Mouse (Mus musculus): Measurements from ENCODE around the gene Olfr458. TPM values are rescaled to one million over a fixed set of nuclear protein-coding genes. Genes with fewer than 3 reads are reported as not detected.

Olfr458 gene
- not detected in 2 replicates for polyA plus RNA-seq (2015; fragmentation: Nextera tagmentation; extraction: Ambion mirVana)

GRCm38 (mm10) chr6:42465096-42465495 is at the start of gene Olfr458:
Gene Olfr458 (minus strand): TSS chr6:42465196.
- H3K27ac ChIP-seq (replicated peaks) = no peak within 1 kb of the TSS
- H3K4me1 ChIP-seq (replicated peaks; ENCODE audit: control insufficient read depth, insufficient read depth) = no peaks in the 10 kb centered on the region
- TF ChIP-seq CTCF (IDR thresholded peaks at IDR 0.05; ENCODE audit: low read depth) (no peak), EP300 (optimal IDR thresholded peaks at IDR 0.05) (no peak)
- DNase-seq (ENCODE audit: low spot score) (no peak), ATAC-seq (ENCODE audit: low FRiP score, low TSS enrichment) (no peak)
- no peak within 1 kb of the TSS for H3K4me3 ChIP-seq (ENCODE audit: low read depth, low read length)
- no peaks in the 10 kb centered on the region for H3K27me3 ChIP-seq (ENCODE audit: control insufficient read depth, insufficient read depth, low read length)
- no peak within 1 kb of the TSS for H3K4me2 ChIP-seq (replicated peaks; ENCODE audit: low read depth)
- H3K9ac ChIP-seq (ENCODE audit: low read length) = no peak within 1 kb of the TSS
- 69% methylated on average over 1 of the region's 1 CpGs for WGBS
- H3K36me3 ChIP-seq (ENCODE audit: control insufficient read depth, insufficient read depth, low read length) = no peaks in the 10 kb centered on the region
- no peaks in the 10 kb centered on the region for H3K9me3 ChIP-seq (ENCODE audit: control insufficient read depth, low read length)

GRCm38 (mm10) chr6:42513461-42513860 is 48.5 kb upstream of the Olfr458 start:
- 41% methylated on average over 1 of the region's 1 CpGs for WGBS
- no peak for TF ChIP-seq CTCF (IDR thresholded peaks at IDR 0.05; ENCODE audit: low read depth)
- TF ChIP-seq EP300 (optimal IDR thresholded peaks at IDR 0.05) = no peak
- no peak for DNase-seq (ENCODE audit: low spot score)

GRCm38 (mm10) chr6:42509311-42509710 is 44.3 kb upstream of the Olfr458 start:
- Histone ChIP-seq H3K27ac (replicated peaks) (no peak overlapping the region), H3K36me3 (ENCODE audit: control insufficient read depth, insufficient read depth, low read length) (no peaks in the 10 kb centered on the region), H3K4me2 (replicated peaks; ENCODE audit: low read depth) (no peak overlapping the region), H3K9ac (ENCODE audit: low read length) (no peak overlapping the region), H3K27me3 (ENCODE audit: control insufficient read depth, insufficient read depth, low read length) (no peaks in the 10 kb centered on the region), H3K9me3 (ENCODE audit: control insufficient read depth, low read length) (no peaks in the 10 kb centered on the region), H3K4me3 (ENCODE audit: low read depth, low read length) (no peak overlapping the region), H3K4me1 (replicated peaks; ENCODE audit: control insufficient read depth, insufficient read depth) (no peaks in the 10 kb centered on the region)
- no peak for ATAC-seq (ENCODE audit: low FRiP score, low TSS enrichment)
- no peak for DNase-seq (ENCODE audit: low spot score)
- TF ChIP-seq EP300 (optimal IDR thresholded peaks at IDR 0.05) (no peak), CTCF (IDR thresholded peaks at IDR 0.05; ENCODE audit: low read depth) (no peak)

More at GRCm38 (mm10) chr6:42513461-42513860, 48.5 kb upstream of the Olfr458 start:
- Histone ChIP-seq H3K4me1 (replicated peaks; ENCODE audit: control insufficient read depth, insufficient read depth) (no peaks in the 10 kb centered on the region), H3K4me3 (ENCODE audit: low read depth, low read length) (no peak overlapping the region), H3K9me3 (ENCODE audit: control insufficient read depth, low read length) (no peaks in the 10 kb centered on the region), H3K27ac (replicated peaks) (no peak overlapping the region), H3K27me3 (ENCODE audit: control insufficient read depth, insufficient read depth, low read length) (no peaks in the 10 kb centered on the region), H3K36me3 (ENCODE audit: control insufficient read depth, insufficient read depth, low read length) (no peaks in the 10 kb centered on the region), H3K9ac (ENCODE audit: low read length) (no peak overlapping the region), H3K4me2 (replicated peaks; ENCODE audit: low read depth) (no peak overlapping the region)
- ATAC-seq (ENCODE audit: low FRiP score, low TSS enrichment) = no peak

- DNase-seq (ENCODE audit: low spot score) (no peak), ATAC-seq (ENCODE audit: low FRiP score, low TSS enrichment) (no peak)
- H3K27ac ChIP-seq (replicated peaks) = no peak overlapping the region
- 54% methylated on average over 2 of the region's 2 CpGs for WGBS
- H3K36me3 ChIP-seq (ENCODE audit: control insufficient read depth, insufficient read depth, low read length) = no peaks in the 10 kb centered on the region
- no peaks in the 10 kb centered on the region for H3K27me3 ChIP-seq (ENCODE audit: control insufficient read depth, insufficient read depth, low read length)
- no peak overlapping the region for H3K4me3 ChIP-seq (ENCODE audit: low read depth, low read length)
- no peak for TF ChIP-seq CTCF (IDR thresholded peaks at IDR 0.05; ENCODE audit: low read depth)
- TF ChIP-seq EP300 (optimal IDR thresholded peaks at IDR 0.05) = no peak
- no peak overlapping the region for H3K9ac ChIP-seq (ENCODE audit: low read length)
- H3K4me2 ChIP-seq (replicated peaks; ENCODE audit: low read depth) = no peak overlapping the region
- H3K9me3 ChIP-seq (ENCODE audit: control insufficient read depth, low read length) = no peaks in the 10 kb centered on the region
- no peaks in the 10 kb centered on the region for H3K4me1 ChIP-seq (replicated peaks; ENCODE audit: control insufficient read depth, insufficient read depth)
Measured at GRCm38 (mm10) chr6:42503478-42503877, 38.5 kb upstream of the Olfr458 start.

- DNase-seq (ENCODE audit: low spot score) = no peak
- H3K4me3 ChIP-seq (ENCODE audit: low read depth, low read length) = no peak overlapping the region
- no peaks in the 10 kb centered on the region for H3K9me3 ChIP-seq (ENCODE audit: control insufficient read depth, low read length)
- H3K4me2 ChIP-seq (replicated peaks; ENCODE audit: low read depth) = no peak overlapping the region
- WGBS = 57% methylated on average over 1 of the region's 1 CpGs
- no peak for TF ChIP-seq EP300 (optimal IDR thresholded peaks at IDR 0.05)
- no peak for TF ChIP-seq CTCF (IDR thresholded peaks at IDR 0.05; ENCODE audit: low read depth)
- no peaks in the 10 kb centered on the region for H3K36me3 ChIP-seq (ENCODE audit: control insufficient read depth, insufficient read depth, low read length)
- no peak overlapping the region for H3K9ac ChIP-seq (ENCODE audit: low read length)
- no peak for ATAC-seq (ENCODE audit: low FRiP score, low TSS enrichment)
- no peaks in the 10 kb centered on the region for H3K27me3 ChIP-seq (ENCODE audit: control insufficient read depth, insufficient read depth, low read length)
- H3K27ac ChIP-seq (replicated peaks) = no peak overlapping the region
- H3K4me1 ChIP-seq (replicated peaks; ENCODE audit: control insufficient read depth, insufficient read depth) = no peaks in the 10 kb centered on the region
Measured at GRCm38 (mm10) chr6:42489731-42490130, 24.7 kb upstream of the Olfr458 start.

GRCm38 (mm10) chr6:42487114-42487513 is 22.1 kb upstream of the Olfr458 start, which contains the start of gene Olfr456:
Gene Olfr456 (minus strand): TSS chr6:42487214.
- ATAC-seq (ENCODE audit: low FRiP score, low TSS enrichment) (no peak), DNase-seq (ENCODE audit: low spot score) (no peak)
- Histone ChIP-seq H3K9ac (ENCODE audit: low read length) (no peak within 1 kb of the TSS), H3K27me3 (ENCODE audit: control insufficient read depth, insufficient read depth, low read length) (no peaks in the 10 kb centered on the region), H3K9me3 (ENCODE audit: control insufficient read depth, low read length) (no peaks in the 10 kb centered on the region), H3K36me3 (ENCODE audit: control insufficient read depth, insufficient read depth, low read length) (no peaks in the 10 kb centered on the region), H3K4me1 (replicated peaks; ENCODE audit: control insufficient read depth, insufficient read depth) (no peaks in the 10 kb centered on the region), H3K27ac (replicated peaks) (no peak within 1 kb of the TSS), H3K4me3 (ENCODE audit: low read depth, low read length) (no peak within 1 kb of the TSS), H3K4me2 (replicated peaks; ENCODE audit: low read depth) (no peak within 1 kb of the TSS)
- no peak for TF ChIP-seq CTCF (IDR thresholded peaks at IDR 0.05; ENCODE audit: low read depth)
- no peak for TF ChIP-seq EP300 (optimal IDR thresholded peaks at IDR 0.05)
- WGBS = 80% methylated on average over 1 of the region's 1 CpGs
